Mouse (Mus musculus): ENCODE results near the gene Gucy1b1.

Gucy1b1 gene

DNA sequence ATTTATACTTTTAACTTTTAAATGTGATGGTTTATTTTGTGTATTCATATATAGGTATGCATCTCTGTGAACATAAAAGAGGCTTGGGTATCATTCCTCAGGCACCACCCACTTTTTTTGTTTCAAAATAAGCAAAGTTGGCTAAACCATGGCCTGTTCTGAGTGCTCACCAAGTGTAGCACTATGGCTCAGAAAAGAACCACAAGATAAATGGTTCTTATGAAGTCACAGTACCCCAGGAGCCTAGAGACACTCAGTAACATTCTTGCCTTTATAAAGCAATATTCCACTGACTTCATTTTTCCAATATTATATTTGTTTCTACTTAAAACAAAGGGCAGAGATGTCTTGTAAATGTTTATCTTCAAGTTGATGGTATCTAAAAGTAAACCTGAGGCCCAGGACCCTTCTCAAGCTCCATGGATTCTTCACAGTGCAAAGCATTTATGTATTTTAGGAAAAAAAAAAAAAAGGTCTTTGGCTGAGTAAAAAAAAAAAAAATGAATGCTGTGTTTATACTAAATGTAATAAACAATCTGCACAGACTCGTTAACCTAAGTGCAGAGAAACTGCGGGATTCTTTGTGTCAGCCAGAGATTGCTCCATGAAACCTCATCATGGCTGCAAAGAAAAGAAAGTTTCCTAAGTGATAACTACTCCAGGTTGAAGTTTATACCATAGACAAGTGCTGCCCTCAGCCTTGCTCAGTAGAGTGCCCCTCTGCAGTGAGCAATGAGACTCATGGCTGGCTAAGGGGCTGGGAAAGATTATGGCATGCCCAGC is 38.0 kb downstream of the Gucy1b1 start:
- DNase-seq (ENCODE audit: low read depth in 2 of 2, low spot score in 2 of 2), result no peak

DNA sequence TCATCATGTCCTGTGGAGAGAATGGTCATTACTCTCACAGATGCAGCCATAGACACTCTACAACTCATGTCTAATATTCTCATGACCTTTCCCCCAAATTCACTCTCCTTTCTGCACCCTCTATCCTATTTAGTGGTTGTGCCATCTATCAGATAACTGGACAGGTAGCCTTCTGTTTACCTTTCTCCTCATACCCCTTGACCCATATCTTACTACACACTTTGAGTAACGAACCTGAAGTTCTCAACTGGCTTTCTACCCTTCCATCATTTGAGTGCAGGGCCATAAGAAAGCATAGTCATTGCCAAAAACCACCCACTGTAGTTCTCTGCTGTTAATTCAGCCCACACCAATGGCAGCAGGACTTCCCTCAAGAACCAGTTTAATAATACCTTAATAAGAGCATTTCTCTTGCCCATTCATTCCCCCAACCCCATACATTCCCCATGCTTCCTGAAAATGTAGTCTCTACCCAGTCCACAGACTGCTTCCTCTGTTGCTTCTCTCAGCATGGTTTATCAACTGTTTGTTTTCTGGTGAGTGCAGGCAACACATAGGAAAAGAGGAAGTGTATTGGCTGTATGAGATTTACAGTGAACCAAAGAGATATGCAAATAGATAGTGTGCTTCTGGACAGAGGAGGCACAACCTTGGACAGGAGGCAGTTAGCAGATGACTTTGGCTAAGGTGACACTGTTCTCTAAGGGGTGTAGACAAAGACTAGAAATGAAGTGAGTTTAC is 44.3 kb downstream of the Gucy1b1 start:
- DNase-seq (ENCODE audit: low read depth in 2 of 2, low spot score in 2 of 2), result no peak

DNA sequence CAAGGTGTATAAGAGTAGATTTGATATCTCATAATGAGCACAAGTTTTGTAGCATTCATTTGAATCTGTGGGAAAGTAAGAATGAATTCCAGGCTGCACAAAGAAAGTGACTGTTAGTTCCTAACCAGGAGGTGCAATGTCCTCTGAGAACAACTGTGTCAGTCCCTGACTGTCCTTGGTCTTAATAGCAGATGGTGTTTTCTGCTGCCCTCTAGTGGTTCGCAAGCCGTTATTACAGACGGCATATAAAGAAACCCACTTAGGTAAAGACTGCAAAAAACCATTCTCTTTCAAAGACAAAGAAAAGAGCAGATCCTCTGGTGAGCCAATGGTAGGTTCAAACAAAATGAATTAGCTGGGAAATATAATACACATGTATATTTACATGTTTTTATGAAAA is 45.3 kb downstream of the Gucy1b1 start:
- DNase-seq (ENCODE audit: low read depth in 2 of 2, low spot score in 2 of 2), result peak in 1 of 2 experiments; percentile 18

DNA sequence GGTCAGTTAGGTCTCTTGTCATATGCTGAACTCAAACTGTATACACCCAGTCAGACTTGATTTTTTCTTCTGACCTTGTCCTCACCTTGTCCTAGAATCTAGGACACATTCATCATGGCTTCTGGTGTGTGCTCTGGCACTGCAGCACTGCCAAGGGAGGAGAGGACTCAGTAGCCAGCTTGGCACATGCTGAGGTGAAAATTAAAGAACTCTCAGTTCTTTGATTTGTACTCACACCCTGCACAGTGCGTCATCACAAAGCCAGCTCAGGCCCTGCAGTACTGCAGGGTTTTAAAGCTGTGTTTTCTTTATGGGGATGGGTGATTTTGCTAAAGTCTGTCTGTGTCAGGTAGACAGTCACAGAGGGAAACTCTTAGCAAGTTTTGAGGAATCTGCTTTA is 47.2 kb downstream of the Gucy1b1 start:
- no peak for DNase-seq (ENCODE audit: low read depth in 2 of 2, low spot score in 2 of 2)

DNA sequence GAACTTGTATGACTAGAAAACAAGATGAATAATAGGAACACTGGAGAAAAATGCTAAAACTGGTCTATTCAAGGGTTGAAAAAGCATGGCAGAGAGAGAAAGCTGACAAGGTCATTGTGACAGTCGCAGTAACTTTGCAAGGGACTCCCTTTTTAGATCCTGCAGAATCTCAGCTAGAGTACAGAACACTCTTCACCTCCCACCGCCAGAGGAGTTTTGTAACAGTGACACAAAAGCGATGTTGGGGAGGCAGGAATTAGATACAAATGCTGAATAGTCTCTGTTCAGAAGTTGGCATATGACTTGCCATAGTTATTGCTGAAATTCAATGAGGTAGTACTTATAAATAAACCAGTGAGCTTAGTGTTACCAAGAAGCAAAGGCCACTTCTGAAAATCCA is 51.4 kb downstream of the Gucy1b1 start:
- DNase-seq (ENCODE audit: low read depth in 2 of 2, low spot score in 2 of 2), result no peak

DNA sequence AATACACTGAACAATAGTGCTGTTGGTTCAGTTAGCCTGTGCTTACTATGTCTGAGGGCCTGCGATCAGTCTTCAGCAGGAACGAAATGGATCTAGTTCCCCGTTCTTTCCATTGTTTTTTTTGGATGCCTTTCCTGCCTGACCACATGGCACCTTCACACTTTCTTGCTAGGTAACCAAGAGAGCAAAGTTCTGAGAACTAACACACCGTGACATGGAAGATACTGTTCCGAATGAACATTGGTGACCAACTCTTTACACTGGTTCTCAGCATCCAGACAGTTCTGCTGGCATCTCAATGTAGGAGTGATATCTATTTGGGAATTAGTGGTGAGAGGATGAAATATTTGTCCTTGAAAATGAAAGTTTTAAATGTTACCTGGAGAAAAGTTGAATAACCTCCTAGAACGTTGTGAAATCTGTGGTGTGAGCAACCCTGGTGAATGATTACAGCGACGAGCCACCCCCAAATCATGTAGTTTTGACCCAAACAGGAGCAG is 52.0 kb downstream of the Gucy1b1 start:
- DNase-seq (ENCODE audit: low read depth in 2 of 2, low spot score in 2 of 2), result no peak

DNA sequence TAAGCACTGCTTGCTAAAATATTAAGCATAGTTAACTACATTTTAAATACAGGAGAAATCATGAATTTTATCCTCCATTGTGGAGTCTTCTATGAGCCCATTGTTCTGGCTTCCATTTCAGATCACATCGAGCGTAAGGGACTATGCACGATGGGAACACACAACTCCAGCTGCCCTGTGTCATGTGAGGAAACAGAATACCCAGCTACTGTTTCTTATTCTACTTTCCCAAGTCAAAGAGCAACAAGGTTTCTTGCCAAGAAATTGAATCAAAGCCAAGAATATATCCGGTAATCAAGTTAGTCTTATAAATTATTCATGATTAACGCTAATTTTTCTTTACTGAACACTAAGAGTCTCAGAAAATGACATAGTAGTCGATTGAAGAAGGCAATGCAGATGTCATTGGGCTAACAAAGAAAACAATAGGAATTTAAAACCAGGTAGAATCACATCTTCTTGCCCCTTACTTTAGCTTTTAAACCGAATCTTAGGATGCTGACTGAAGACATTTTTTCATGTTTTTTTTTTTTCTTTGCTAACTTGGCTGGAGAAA is 60.3 kb downstream of the Gucy1b1 start:
- no peak for DNase-seq (ENCODE audit: low read depth in 2 of 2, low spot score in 2 of 2)

DNA sequence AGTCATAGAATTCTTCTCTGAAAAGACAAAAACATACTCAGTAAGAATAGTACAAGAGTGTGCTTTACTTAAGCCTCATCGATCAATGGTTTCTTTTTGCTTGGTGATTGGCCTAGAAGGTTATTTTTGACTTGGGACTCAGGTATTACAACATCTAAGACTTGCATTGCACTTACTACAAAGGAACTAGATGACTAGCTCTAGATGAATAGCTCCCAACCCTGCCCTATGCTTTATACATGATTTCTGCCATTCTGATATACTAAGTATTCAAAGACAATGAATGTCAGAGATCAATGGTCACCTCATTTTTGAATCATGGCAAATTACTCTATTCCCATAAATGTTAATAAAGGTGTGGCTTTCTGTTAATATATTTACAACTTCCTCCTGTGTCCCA is 67.5 kb downstream of the Gucy1b1 start:
- DNase-seq (ENCODE audit: low read depth in 2 of 2, low spot score in 2 of 2), result no peak

DNA sequence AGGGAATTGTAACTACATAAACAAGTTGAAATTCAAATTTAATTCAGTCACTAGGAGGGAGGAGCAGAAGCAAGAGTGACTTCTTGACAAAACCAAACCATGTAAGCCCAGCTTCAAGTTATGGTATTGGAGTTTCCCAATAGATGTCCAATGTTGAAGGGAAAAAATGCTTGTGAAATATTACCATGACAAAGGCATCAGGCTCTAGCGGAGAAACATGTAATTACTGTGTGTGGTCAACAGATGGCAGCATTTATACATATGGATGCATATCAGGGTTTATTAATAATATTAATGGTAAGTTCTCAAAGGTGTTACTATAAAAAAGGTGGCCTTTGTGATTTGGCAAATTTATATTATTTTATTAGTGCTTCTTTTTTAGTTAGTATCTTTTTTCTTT is 78.5 kb downstream of the Gucy1b1 start:
- peak in 1 of 2 experiments; percentile 11 for DNase-seq (ENCODE audit: low read depth in 2 of 2, low spot score in 2 of 2)

DNA sequence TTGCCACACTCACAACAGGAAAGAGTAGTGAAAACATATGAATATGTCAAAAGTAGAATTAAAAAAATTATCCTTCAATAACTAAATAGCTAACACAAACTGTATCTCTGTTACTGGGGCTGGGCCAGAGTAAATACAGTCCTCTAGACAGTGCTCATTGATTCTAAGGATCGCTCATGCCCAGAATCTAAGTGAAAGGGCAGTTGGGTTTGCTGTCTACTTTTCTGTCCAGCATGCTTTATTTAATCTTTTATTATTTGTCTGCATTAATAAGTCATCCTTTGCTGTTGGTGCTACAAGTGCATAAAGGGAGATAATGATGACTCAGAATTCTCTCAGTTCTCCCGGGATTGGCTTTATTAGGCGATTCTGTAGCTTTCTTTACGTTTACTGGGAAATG is 79.1 kb downstream of the Gucy1b1 start:
- DNase-seq (ENCODE audit: low read depth in 2 of 2, low spot score in 2 of 2), result no peak

DNA sequence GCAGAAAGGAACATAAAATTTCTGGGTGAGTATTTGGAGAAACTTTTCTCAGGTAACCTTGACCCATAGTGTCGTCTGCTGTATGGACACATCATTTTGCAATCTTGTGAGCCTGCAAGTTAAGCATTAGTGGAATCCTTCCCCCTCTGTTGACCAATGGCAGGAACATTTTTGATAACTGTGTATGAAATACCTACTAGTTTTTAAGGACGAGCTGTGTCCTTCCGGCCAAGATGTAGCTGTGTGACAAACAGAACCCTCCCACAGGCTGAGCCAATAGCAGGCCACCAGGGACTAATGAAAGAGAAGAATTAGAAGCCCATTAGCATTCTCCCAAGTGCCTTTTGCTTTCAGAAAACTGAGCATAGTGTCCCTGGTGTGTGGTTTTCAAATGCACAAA is 84.0 kb downstream of the Gucy1b1 start:
- no peak for DNase-seq (ENCODE audit: low read depth in 2 of 2, low spot score in 2 of 2)

DNA sequence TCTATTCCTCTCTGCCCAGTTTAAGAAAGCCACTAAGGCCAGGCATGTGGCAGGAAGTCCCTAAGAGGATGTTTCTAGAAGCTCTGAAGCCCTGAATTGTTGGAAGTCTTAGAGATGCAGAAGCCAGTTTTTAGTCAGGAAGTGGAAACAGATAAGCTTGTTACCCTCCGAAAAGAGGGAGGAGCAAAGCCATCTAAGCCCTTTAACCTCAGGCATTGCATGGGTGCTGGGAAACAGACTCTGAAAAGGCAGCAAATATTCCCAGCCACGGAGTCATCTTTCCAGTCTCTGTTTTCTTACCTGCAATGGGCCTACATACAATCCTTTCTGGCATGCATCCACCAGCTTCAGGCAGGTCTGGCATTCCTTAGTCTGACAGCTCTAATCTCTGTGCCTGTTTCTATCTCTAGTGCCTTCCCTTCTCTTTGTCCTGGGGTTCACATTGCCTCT is 84.8 kb downstream of the Gucy1b1 start:
- DNase-seq (ENCODE audit: low read depth in 2 of 2, low spot score in 2 of 2), result no peak

DNA sequence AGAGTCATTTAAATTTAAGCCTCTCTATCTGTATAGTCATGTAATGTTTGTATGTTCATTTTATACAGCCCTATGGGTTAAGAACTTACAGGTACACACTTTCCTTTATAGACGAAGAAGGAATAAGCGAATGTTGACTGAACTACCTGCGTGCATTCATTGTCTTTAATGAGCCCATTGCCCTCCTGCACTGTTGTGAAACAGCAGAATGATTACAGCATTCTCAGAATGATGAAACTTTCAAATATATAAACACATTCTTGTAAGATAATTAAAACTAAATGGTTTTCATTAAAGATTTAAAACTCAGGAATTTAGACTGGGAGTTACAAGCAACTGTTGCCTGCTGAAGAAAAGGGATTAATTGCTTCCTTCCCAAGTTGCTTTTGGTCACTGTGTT is 86.9 kb downstream of the Gucy1b1 start:
- DNase-seq (ENCODE audit: low read depth in 2 of 2, low spot score in 2 of 2), result no peak

DNA sequence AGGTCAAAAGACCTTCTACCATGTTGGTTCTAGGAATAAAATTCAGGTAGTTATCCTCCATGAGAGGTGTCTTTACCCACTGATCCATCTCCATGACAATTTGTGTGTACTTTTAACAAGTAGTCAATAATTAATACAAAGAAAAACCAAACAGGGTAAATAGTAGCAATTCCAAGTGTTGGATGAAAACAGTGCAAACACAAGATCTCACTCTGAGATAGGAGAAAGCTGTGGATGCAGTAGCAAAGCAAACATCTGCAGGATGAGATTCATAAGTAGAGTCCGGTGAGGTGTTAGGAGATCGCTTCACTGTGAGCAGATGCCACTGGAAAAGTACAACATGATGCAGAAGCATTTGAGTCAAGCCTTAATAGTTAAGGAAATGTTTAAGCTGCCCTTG is 88.4 kb downstream of the Gucy1b1 start:
- DNase-seq (ENCODE audit: low read depth in 2 of 2, low spot score in 2 of 2), result no peak

DNA sequence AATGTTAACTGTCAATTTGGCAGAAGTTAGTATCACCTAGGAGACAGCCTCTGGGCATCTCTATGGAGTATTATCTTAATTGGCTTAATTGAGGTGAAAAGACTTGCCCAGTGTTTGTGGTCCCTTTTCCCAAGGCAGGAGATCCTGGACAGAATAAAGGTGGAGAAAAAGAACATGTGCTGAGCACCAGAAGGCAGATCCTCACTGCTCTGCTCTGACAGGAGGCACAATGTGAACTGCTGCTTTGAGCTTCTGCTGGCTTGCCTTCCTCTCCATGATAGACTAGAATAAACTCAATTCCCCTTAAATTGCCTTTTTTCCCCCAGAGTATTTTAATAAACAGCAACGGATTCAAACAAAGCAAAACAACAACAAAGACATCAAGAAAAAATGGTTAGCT is 89.4 kb downstream of the Gucy1b1 start:
- DNase-seq (ENCODE audit: low read depth in 2 of 2, low spot score in 2 of 2), result no peak

DNA sequence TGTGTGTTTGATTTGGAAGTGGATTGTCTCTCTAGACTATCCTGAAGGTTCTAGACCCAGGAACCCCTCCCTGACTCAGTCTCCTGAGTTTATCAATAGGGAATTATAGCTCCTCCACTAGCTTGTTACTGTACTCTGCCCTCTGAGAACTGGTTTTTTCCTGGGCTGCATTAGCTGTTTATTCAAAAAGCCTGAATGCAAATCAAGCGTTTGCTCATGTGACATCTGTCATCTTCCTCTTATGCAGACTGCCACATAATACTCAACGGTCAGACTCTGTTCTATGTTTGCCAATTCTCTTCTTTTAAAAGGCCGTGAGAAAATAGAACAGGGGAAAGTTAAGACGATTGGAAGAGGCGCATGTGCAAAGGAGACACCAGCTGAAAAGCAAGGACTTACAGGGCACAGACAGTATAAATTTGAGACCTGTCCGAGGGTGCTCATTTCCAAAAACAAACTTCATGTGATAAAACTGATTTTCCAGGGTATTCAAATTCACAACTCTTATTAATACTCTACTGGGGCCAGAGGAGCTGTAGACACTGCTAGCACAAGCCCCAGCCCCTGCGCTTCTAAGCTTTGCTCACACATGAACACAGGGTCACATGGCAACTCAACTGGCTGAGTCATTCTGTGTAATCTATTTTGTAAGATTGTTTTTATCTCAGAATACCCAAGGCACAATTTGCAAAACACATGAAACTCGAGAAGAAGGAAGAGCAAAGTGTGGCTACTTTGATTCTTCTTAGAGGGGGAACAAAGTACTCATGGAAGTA is 91.2 kb downstream of the Gucy1b1 start:
- DNase-seq (ENCODE audit: low read depth in 2 of 2, low spot score in 2 of 2), result no peak
